Mouse (Mus musculus) stomach, postnatal 0 days (tissue): ENCODE measurements at regions not wholly inside any gene's neighbourhood (a gene's known extent, or its start where the extent isn't known, plus 50 kb on each side); places are given as distances from the start of the nearest gene placed in this dataset.

Source experiments
- CTCF ChIP-seq: IDR thresholded peaks from 2 replicates; pipeline ENCODE4 v1.5.1; 2016; ENCODE audit warnings: antibody characterized with exemption, low read depth, mild to moderate bottlenecking, moderate library complexity
- EP300 ChIP-seq: optimal IDR thresholded peaks from 2 replicates; pipeline ENCODE3; 2016; ENCODE audit warnings: antibody characterized with exemption

- peak; percentile 83 for TF ChIP-seq CTCF
- no peak for TF ChIP-seq EP300
Observed at GRCm38 (mm10) chr15:37099927-37100766, 92.6 kb upstream of the Zfp706 start.
